Mouse (Mus musculus) heart, adult 9 months (tissue): ENCODE data around the gene Gpr27.

ENCODE experiments used
- DNase-seq, 2 experiments: peaks; one replicate each; pipeline ENCODE4 v3.0.0; 2022; ENCODE audit warnings: low spot score in 2 of 2

Gene Gpr27

DNA sequence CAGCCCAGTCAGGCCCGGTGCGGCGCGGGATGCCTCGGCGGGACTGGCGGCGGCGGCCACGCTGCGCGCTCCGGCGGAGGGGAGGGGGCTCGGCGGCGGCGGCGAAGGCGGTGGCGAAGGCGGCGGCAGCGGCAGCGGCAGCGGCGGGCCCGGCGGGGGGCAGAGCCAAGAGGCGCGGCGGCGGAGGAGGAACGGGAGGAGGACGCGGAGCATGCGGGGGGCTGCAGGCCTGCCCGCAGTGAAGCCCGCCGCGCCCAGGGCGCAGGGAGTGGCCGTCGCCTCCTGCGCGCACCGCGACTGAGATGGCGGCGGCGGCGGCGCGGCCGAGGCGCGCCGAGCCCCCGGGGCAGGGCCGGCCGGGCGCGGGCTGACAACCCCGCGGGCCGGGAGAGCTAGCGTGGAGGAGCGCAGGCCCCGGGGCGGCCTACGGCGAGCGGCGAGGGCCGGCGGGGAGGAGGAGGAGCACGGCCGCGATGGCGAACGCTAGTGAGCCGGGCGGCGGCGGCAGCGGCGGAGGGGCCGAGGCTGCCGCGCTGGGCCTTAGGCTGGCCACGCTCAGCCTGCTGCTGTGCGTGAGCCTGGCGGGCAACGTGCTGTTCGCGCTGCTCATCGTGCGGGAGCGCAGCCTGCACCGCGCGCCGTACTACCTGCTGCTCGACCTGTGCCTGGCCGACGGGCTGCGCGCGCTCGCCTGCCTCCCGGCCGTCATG is at the start of gene Gpr27:
Gene Gpr27 (plus strand): TSS at position 474 of the 710 bp plus-strand sequence.
- no peak for DNase-seq

DNA sequence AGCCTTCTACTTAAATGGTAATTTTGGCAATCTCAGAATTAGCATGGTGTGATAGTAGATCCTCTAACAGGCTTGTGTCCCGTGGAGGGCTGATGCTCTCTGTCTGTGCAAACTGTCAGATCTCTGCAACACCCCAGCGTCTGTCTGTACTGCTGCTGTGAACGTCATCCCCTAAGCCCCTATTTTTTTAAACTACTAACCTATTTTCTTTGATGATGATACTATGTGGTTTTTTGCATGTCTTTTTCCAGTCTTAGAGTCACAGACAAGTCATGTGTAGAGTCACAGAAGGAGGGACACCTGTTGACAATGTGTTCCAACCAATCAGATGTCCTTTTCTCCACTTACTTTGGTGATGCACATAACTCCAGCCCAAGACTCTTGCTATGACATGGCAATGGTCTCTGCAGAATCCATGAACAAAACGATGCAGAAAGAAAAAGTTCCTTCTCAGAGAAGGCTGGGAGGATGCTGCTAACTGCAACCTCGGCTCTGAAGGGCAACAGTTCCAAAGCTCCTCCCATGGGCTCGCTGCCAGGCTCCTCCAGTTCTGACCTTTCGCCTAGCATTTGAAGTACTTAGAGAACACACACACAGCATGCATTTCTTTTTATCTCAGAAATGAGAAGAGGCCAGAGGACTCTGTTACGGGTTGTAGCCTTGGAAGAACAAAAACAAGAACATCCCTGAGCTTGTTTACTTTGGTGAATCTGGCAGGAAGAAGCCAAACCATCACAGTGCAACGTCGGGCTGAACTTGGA is 48.9 kb upstream of the Gpr27 start:
- peak; percentile 58 to 75 for DNase-seq

DNA sequence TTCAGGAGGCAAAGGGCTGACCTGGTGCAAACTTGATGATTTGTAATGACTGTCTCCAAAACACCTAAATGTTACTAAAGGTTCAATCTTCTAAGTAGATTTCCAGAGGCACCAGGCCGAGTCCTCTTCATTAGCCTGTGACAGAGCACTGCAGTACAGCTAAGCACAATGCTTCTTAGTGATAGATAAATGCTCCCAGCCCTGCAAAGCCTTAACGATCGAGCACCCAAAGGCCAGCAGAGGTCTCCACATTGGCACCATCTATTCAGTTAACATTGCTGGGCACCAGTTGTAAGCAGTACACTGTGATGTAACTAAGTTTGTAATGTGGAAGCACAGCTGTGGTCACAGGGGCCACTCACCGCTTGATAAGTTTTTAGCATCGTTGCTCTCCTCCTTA is 48.1 kb upstream of the Gpr27 start:
- DNase-seq, result no peak

DNA sequence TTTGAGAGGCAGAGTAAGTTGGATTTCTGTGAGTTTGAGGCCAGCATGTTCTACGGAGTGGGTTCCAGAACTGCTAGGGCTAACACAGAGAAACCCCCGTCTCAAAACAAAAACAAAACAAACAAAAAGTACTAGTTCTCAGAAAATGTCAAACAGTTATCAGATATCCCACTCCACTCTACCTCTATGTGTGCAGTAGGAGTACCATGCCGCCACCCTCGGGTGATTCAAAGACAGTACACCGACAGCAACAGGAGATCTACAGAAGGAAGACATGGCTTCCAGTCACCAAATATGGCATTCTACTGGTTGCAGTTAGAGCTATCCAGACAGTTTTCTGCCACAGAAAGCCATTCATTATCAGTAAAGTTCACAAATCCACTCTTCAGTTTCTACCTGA is 47.6 kb upstream of the Gpr27 start:
- no peak for DNase-seq

DNA sequence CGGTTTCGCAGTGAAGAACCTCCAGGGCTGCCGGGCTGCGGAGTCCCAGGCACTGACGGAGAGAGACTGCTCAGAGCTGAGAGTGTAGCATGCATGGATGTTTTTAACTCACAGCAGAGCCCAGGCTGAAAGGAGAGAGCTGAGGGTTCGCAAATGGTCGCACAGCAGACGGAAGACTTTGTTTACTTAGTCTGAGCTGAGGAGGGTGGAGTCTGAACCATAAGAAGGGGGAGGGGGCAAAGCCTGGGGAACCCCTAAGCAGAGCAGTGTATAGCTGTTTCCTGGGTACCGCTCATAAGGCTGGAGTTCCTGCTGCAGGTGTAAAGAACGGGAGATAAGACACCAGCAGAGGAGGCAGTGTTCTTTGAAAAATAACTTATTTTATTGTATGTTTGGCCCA is 46.1 kb upstream of the Gpr27 start:
- no peak for DNase-seq

DNA sequence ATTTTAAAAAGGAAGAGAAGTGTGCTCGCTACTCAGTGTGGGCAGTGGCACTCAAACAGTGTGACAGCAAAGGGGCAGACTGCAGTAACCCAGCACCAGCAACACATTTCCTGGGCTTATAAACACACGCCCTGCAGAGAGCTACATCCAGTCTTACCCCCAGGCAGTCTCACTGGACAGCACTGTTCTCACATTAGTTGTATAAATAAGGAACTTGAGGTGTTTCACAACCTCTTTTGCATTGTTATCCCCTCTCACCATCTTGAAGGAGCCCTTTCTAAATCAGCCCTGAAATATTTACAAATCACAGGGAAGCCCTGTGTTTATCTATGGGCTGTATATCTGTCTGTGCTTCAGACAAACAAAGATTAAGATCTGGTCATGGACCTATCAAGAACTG is 43.2 kb upstream of the Gpr27 start:
- no peak for DNase-seq

DNA sequence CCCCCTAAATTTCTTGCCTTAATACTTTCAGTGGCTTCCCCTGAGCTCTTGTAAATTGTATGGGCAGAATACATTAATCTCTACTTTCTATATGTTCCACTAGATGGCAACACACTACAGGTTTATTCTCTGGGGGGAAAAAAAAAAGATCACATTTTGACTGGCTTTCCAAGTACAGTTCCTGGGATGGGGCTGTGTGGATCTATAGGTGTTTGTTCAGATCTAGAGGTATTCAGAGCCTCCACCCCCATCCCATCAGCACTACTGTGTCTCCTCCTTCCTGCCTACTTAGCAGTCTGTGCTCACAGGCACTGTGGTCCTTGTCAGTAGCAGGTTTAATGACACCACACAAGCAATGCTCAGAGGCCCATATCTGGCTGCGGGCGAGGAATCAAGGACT is 40.1 kb upstream of the Gpr27 start:
- DNase-seq, result no peak

DNA sequence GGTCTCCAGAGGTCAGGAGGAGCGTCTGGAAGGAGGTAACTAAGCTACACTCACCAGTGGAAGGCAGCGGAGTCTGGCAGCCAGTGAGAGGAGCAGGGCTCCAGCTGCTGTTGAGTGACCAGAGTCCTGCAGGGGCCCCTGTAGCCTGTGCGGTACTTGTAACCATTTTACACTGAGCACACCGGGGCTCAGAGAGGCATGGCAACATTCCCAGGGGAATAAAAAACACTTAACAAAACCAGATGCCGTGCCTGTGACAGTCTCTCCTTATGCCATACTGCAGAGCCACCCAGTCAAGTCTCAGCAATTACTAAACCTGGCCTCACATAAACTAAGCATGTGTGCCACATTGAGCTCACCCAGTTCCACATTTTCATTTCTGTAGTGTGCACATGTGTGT is 38.1 kb upstream of the Gpr27 start:
- DNase-seq, result no peak

DNA sequence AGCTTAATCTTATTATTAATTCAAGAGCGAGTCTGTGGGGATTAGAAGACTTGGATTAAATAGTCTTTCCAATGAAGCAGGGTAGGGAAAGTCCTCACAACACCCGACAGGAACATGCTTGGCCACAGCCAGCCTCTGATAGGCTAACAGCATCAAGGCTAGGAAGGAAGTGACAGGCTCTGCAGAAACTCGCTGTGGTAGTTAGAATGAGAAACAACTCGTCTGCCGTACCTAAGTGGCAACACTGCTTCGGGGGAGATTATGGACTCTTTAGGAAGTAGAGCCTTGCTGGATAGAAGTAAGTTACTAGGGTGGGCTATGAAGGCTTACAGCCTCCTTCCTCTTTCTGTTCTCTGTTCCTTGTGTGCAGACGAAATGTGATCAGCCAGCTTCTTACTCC is 37.0 kb upstream of the Gpr27 start:
- DNase-seq, result peak in 1 of 2 experiments; percentile 19

DNA sequence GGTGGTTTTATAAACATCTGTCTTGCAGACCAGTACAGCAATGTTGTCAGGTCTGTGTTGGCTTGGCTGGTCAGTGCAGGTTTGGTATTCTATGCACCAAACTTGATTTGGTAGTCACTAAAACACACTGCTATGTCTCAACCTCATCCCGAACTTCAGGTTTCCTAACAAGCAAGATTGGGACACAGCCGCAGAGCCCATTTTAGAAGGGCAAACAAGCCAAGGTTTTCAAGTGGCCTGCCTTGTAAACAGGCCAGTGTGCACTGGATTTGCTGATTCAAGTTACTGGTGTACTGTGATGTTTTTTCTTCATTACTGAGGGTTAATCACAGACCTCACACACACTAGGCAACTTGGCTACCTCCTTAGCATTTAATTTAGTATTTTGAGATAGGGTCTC is 36.4 kb upstream of the Gpr27 start:
- no peak for DNase-seq

DNA sequence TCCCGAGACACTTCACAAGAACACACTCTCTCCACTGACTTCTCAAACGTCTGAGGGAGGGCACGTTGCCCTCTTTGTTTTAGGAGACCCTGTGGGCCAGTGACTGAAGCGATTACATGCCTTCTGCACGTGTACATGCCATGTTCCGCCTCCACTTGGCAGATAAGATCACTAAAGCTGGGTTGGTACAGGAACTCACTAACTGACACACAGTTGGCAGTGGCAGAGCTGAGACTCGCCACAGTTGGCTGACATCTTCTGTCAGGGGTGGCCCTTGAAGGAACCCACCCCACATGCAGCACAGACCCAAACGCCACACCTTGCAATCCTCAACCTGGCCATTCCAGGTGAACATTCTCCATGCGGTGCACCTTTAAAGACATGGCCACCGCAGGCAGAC is 33.9 kb upstream of the Gpr27 start:
- no peak for DNase-seq

DNA sequence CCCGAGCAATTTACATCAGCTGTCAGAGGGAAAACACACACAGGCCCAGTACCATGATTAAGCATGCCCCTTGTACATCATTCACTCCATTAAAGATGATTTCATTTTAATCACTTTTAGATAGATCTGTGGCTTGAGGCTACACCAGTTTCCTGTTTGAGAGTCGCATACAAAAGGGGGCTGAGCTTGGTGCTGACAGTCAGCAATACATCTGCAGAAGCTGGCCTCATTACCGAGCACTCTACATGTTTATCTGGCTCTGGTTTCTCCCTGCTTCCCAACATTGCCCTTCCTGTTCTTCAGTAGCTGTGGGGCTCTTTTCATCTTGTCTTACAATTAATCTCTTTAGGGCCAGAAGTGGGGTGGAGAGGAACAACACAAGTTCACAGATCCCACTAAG is 32.0 kb upstream of the Gpr27 start:
- no peak for DNase-seq

DNA sequence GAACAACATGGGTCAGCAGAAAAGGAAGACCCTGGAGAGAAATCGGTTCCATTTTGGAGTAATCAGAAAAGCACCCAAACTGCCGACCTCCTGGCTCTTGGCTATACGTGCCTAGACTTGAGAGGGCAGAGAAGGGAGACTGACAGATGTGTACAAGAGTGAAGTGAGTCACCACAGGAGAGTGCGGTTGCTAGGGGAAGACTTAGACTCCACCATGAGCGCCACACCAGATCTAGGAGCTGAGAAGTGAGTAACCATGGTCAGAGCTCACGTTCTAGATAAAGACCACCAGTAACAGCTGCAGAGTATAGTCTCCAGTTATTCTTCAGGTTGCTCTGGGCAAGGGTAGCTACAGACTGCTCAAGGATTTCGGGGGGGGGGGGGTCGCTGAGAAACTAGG is 29.2 kb upstream of the Gpr27 start:
- no peak for DNase-seq

DNA sequence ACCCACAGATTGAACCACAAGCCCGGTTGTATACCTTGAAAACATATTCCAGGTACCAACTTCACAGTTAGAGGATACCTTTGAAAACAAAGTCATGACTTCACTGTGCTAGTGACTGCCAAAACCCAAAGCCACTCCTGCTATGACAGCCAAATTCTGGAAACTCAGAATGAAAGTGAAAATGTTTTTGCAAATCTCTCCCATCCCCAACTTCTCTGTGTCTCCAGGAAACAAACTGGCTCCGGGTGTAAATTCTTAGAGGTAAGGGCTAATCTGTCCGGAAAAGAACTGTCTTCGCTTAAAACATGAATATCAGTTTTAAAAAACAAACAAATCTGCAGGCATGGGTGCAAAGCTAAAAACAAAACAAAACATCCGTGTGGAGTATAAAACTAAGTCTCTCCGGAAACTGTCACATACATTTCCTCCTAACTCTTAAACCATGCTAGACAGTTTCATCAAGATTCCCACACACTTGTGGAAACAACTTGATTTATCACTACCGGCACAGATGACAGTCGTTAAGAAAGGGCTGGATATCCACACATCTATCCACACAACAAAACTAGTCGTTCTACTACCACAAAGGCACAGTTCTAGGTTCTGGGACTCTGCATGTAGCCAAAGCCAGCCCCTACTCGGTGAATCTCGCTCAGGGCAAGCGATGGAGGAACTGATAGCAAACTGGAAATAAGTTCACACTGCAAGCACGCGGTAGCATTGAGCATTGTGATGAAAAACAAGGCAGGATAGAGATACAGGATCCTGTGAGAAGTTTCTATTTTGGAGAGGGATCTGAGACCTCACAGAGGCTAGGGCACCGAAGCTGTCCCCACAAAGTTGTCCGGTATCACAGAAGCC is 26.8 kb upstream of the Gpr27 start:
- peak; percentile 27 to 52 for DNase-seq

DNA sequence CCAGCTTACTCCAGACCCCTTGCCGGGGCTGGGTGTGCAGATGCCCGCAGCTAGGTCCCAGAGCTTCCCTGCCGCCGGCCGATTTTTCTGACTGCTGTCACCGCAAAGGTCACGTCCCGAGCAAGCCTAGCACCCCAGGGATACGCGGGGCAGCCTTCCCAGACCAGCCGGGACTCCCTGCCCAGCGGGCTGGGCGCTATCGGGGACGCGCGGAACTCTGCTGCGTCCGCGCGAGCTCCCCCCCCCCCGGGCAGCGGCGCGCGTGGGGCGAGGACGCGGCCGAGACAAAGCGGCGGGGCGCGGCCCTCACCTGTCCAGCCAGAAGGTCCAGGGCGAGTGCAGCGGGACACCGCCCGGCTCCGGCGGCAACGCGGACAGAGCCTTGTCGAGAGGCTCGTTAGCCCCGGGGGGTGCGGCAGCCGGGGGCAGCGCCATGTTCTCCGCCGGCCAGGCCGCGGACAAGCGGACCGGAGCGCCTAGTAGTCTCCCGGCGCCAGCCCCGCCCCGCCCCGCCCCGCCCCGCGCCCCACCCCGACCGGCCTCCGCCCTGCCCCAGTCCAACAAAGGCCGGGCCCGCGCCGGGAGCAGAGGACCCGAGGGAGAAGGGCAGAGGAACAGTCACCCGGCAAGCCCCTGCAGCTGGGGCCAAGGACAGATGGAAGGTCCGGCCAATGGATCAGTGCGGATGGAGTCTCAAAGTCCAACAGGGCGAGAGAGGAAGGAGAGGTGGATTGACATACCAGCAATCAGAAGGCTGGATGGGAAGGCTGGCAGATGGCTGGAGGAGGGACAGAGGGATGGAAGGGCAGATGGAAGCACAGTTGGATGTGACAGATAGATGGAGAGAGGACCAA is 25.9 kb upstream of the Gpr27 start, which contains the start of the genes Eif4e3 and Gm20696:
Gene Eif4e3 (minus strand): TSS at position 454 of the 854 bp plus-strand sequence.
Gene Gm20696 (minus strand): TSS at position 480 of the 854 bp plus-strand sequence.
- DNase-seq, result peak; percentile 60 to 79

DNA sequence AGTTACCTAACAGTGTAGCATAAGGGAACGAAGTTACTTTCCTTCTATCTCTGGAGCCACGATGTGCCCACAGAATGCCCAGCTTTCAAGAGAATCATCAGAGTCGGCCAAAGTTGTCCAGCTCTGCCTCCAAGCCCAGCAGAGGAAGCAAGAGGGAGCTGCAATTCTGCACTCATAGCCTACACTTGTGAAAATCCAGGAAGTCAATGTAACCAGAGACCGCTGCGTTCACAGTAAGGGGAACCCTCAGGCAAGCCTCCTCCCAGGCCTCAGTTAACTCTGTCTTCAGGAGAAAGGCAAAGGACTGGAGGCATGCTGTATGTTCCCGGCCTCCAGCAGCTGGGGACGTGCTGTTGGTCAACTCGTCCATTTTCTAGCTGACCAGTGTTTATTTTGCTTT is 25.2 kb upstream of the Gpr27 start:
- DNase-seq, result peak in 1 of 2 experiments; percentile 23

DNA sequence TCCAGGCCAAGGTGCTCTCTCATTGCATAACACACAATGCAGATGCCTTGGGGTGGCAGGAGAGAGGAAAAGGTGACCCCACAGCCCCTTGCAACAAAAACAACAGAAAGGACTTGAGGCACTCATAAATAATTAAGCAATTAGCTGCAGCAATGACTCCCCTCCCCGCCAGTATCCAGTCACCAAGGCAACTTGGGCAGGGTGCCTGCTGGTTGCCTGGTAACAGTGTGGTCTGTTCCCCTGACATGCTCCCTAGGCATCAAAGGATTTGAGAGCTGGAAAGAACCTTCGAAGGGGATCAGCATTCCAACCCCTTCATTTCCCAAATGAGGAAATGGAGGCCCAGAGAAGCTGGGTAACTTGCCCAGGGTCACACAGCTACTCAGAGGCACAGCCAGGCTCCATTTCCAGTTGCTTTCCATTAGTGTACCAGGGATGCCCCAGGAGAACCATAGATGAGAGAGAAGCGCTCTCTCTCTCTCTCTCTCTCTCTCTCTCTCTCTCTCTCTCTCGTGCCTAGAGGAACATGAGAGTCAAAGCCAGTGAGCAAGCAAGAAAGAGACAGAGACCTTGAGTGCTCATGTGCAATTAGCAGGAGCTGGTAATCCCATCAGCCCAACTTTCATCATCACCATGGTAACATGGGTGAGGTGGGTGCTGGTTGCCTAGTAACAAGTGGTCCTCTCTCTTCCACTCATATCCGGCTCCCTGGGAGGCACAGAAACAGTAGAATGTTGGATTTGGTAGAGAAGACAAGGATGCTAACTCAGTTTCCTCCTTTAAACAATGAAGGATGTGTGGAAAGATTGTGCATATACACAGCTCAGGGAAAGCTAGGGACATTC is 22.8 kb upstream of the Gpr27 start:
- no peak for DNase-seq

DNA sequence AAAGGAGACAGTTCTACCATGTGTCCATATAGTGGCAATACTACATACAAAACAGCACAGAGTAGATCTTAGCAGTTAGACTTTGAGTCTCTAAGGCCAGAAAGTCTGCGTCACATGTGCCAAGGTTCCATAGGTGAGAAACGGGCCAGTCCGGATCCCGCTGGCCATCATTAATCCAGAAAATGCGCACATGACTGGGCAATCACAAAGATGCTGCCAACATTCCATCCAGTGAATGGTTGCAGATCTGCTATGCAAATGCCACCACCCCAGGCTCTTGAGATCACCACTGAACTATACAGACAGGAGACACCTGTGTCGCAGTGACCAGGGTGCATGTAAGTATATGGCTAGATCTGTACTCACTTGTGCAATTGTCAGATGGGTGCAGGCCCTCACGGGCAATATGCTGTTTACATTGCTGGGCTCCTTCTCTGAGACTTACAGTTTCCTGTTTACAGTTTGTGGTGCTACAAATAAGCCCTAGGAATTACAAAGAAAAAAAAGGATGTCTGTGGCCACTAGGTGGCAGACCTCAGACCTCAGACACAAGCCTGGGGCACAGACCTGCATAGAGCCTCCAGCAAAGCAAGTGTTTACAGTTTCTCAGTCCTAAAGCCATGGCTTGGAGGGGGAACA is 21.9 kb upstream of the Gpr27 start:
- DNase-seq, result peak in 1 of 2 experiments; percentile 44

DNA sequence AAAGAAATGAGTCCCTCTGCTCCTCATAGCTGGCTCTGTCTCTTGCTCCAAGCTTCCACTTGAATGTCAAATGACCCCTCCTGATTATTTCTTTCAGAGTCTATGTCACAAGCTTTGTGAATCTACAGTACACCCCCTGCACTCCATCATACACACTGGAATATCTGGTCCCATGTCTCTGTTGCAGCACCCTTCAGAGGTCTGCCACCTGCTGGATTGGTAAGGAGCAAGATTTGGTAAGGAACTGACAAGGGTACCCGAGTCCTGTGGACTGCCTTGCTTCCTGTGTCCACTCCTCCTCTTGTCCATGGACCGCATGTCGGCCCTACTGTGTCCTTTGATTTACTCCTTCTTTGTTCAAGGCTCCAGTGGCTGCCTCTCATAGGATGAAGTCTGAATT is 20.7 kb upstream of the Gpr27 start:
- DNase-seq, result no peak

DNA sequence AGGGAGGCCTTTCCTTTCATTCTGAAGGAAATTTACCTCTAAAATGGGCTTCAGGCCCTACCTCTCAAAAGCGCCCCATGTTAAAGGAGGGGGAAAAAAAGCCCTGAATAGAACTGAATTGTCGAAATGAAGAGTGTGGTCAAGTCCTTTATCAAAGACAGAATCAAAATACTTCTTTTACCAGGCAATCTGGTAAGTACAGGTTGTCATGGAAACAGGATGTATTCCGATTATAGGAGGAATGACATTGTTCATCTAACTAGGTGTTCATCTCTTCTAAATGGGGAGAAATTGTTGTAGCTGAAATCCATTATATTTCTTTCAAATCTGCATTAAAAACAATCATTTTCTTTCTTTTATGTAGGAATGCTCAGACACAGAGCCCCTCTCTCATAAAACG is 18.0 kb upstream of the Gpr27 start:
- DNase-seq, result no peak
